Mouse (Mus musculus): Measurements from ENCODE around the gene Abhd5.
"Not testable (repeated sequence)": the region's sequence is repeated elsewhere in the genome, so short reads cannot be mapped to it uniquely, and the experiment has no call there.

Gene Abhd5

GRCm38 (mm10) chr9:122351303-122352024 is at the start of gene Abhd5:
TSS of gene Abhd5 (plus strand) at chr9:122351608.
- peak; percentile 88 for DNase-seq

GRCm38 (mm10) chr9:122305302-122305701 is 46.1 kb upstream of the Abhd5 start:
- no peak for DNase-seq

- no peak for DNase-seq
Observed at GRCm38 (mm10) chr9:122309013-122309980, 42.1 kb upstream of the Abhd5 start.

- peak; percentile 84 for DNase-seq
Observed at GRCm38 (mm10) chr9:122310613-122311049, 40.8 kb upstream of the Abhd5 start.

- no peak for DNase-seq
Observed at GRCm38 (mm10) chr9:122311051-122311760, 40.2 kb upstream of the Abhd5 start.

GRCm38 (mm10) chr9:122312296-122312990 is 39.0 kb upstream of the Abhd5 start:
- DNase-seq, result no peak

- not testable (repeated sequence) for DNase-seq
Observed at GRCm38 (mm10) chr9:122313128-122313527, 38.3 kb upstream of the Abhd5 start.

GRCm38 (mm10) chr9:122314386-122314785 is 37.0 kb upstream of the Abhd5 start:
- no peak for DNase-seq

GRCm38 (mm10) chr9:122314942-122315341 is 36.5 kb upstream of the Abhd5 start:
- DNase-seq, result no peak

GRCm38 (mm10) chr9:122315501-122315900 is 35.9 kb upstream of the Abhd5 start:
- no peak for DNase-seq

GRCm38 (mm10) chr9:122316562-122316961 is 34.8 kb upstream of the Abhd5 start:
- no peak for DNase-seq

GRCm38 (mm10) chr9:122320626-122321025 is 30.8 kb upstream of the Abhd5 start:
- no peak for DNase-seq

GRCm38 (mm10) chr9:122322356-122322755 is 29.1 kb upstream of the Abhd5 start:
- no peak for DNase-seq

- no peak for DNase-seq
Observed at GRCm38 (mm10) chr9:122325996-122326395, 25.4 kb upstream of the Abhd5 start.

- no peak for DNase-seq
Observed at GRCm38 (mm10) chr9:122328199-122328598, 23.2 kb upstream of the Abhd5 start.

GRCm38 (mm10) chr9:122336677-122337076 is 14.7 kb upstream of the Abhd5 start:
- no peak for DNase-seq

- DNase-seq, result no peak
Observed at GRCm38 (mm10) chr9:122337510-122337931, 13.9 kb upstream of the Abhd5 start.

GRCm38 (mm10) chr9:122339972-122340371 is 11.4 kb upstream of the Abhd5 start:
- no peak for DNase-seq

- DNase-seq, result no peak
Observed at GRCm38 (mm10) chr9:122343399-122343798, 8.0 kb upstream of the Abhd5 start.

GRCm38 (mm10) chr9:122344560-122344959 is 6.8 kb upstream of the Abhd5 start:
- DNase-seq, result no peak

GRCm38 (mm10) chr9:122345291-122345690 is 6.1 kb upstream of the Abhd5 start:
- DNase-seq, result no peak

GRCm38 (mm10) chr9:122346059-122346458 is 5.3 kb upstream of the Abhd5 start:
- DNase-seq, result no peak
